Mouse (Mus musculus): ENCODE measurements around the gene Gcsh. TPM values are rescaled to one million over a fixed set of nuclear protein-coding genes. Genes with fewer than 3 reads are reported as not detected.

Gene Gcsh
- total and polyA plus RNA-seq, 3 experiments = 31.5 to 91.7 (median 66.4) TPM

GRCm38 (mm10) chr8:116947589-116947988, 45.7 kb downstream of the Gcsh start:
- Histone ChIP-seq H3K27me3 (replicated peaks) (no peaks in the 10 kb centered on the region), H3K4me3 (replicated peaks in 1 of 3; ENCODE audit: low read depth in 2 of 3, low read length in 2 of 3, poor library complexity in 1 of 3) (peak overlapping the region in 2 of 3 experiments; percentile 30 to 45), H3K36me3 (replicated peaks in 1 of 2; ENCODE audit: control insufficient read depth in 1 of 2, insufficient read depth in 1 of 2, low read length in 1 of 2) (peaks cover 5 to 20% of the 10 kb centered on the region in 2 experiments), H3K4me2 (ENCODE audit: insufficient read depth, low read depth, poor library complexity, severe bottlenecking) (peak overlapping the region; percentile 98), H3K27ac (ENCODE audit: insufficient read depth, low read depth) (peak overlapping the region; percentile 78), H3K9ac (ENCODE audit: insufficient read depth, low read depth) (peak overlapping the region; percentile 10), H3K4me1 (ENCODE audit: control insufficient read depth in 1 of 2, insufficient read depth in 2 of 2) (peaks cover 11 to 66% of the 10 kb centered on the region in 2 experiments), H3K9me3 (replicated peaks; ENCODE audit: low read length) (no peaks in the 10 kb centered on the region), H3K79me2 (replicated peaks; ENCODE audit: control insufficient read depth, extremely low read depth, insufficient read depth, poor library complexity, severe bottlenecking) (peaks cover 51% of the 10 kb centered on the region)
- dilution Hi-C loops (cut with MboI; ENCODE audit: extremely low pct_ligation_motif_present, extremely low pct_unique_long_range_greater_than_20kb, low sequenced_read_pairs) = no loop called here
- in situ Hi-C loops (cut with MboI; ENCODE audit: low pct_ligation_motif_present, low pct_unique_long_range_greater_than_20kb, low sequenced_read_pairs) = no loop called here
- no peak for TF ChIP-seq HCFC1 (IDR thresholded peaks at IDR 0.05; ENCODE audit: low read depth, low read length)
- no peak for TF ChIP-seq SIN3A (IDR thresholded peaks at IDR 0.05; ENCODE audit: low read length)
- TF ChIP-seq MAFK (IDR thresholded peaks at IDR 0.05; ENCODE audit: insufficient replicate concordance, low read length) = no peak
- no peak for TF ChIP-seq TBP (conservative IDR thresholded peaks at IDR 0.05; ENCODE audit: low read depth, low read length)
- no peak for TF ChIP-seq BHLHE40 (IDR thresholded peaks at IDR 0.05; ENCODE audit: low read depth, low read length)
- no peak for TF ChIP-seq ZMIZ1 (IDR thresholded peaks at IDR 0.05; ENCODE audit: low read depth, low read length)
- TF ChIP-seq JUND (conservative IDR thresholded peaks at IDR 0.05; ENCODE audit: low read depth, low read length) = no peak
- no peak for TF ChIP-seq USF1 (IDR thresholded peaks at IDR 0.05; ENCODE audit: low read depth, low read length)
- no peak for TF ChIP-seq ZC3H11A (IDR thresholded peaks at IDR 0.05; ENCODE audit: low read depth, low read length)
- TF ChIP-seq MAZ (IDR thresholded peaks at IDR 0.05; ENCODE audit: low read depth, low read length) = no peak
- TF ChIP-seq KAT2A (IDR thresholded peaks at IDR 0.05; ENCODE audit: insufficient replicate concordance, low read length) = no peak
- no peak for TF ChIP-seq NRF1 (IDR thresholded peaks at IDR 0.05; ENCODE audit: low read depth, low read length)
- TF ChIP-seq POLR2AphosphoS2 (IDR thresholded peaks at IDR 0.05; ENCODE audit: low read depth, low read length) = no peak
- peak; percentile 48 for DNase-seq (ENCODE audit: extremely low read depth)

GRCm38 (mm10) chr8:116946851-116947250, 46.5 kb downstream of the Gcsh start:
- DNase-seq (ENCODE audit: extremely low read depth) = peak; percentile 39
- Histone ChIP-seq H3K36me3 (replicated peaks in 1 of 2; ENCODE audit: control insufficient read depth in 1 of 2, insufficient read depth in 1 of 2, low read length in 1 of 2) (peaks cover 0 to 21% of the 10 kb centered on the region in 2 experiments), H3K27me3 (replicated peaks) (no peaks in the 10 kb centered on the region), H3K27ac (ENCODE audit: insufficient read depth, low read depth) (peak overlapping the region; percentile 92), H3K79me2 (replicated peaks; ENCODE audit: control insufficient read depth, extremely low read depth, insufficient read depth, poor library complexity, severe bottlenecking) (peaks cover 51% of the 10 kb centered on the region), H3K4me1 (ENCODE audit: control insufficient read depth in 1 of 2, insufficient read depth in 2 of 2) (peaks cover 11 to 58% of the 10 kb centered on the region in 2 experiments), H3K9me3 (replicated peaks; ENCODE audit: low read length) (no peaks in the 10 kb centered on the region), H3K4me2 (ENCODE audit: insufficient read depth, low read depth, poor library complexity, severe bottlenecking) (peak overlapping the region; percentile 98), H3K9ac (ENCODE audit: insufficient read depth, low read depth) (peak overlapping the region; percentile 79), H3K4me3 (replicated peaks in 1 of 3; ENCODE audit: low read depth in 2 of 3, low read length in 2 of 3, poor library complexity in 1 of 3) (peak overlapping the region; percentile 20 to 49 (median 48))
- in situ Hi-C loops (cut with MboI; ENCODE audit: low pct_ligation_motif_present, low pct_unique_long_range_greater_than_20kb, low sequenced_read_pairs) = no loop called here
- dilution Hi-C loops (cut with MboI; ENCODE audit: extremely low pct_ligation_motif_present, extremely low pct_unique_long_range_greater_than_20kb, low sequenced_read_pairs) = no loop called here
- TF ChIP-seq ZKSCAN1 (IDR thresholded peaks at IDR 0.05; ENCODE audit: borderline replicate concordance, low read depth, low read length) = no peak
- TF ChIP-seq PAX5 (IDR thresholded peaks at IDR 0.05; ENCODE audit: low read length) = no peak
- no peak for TF ChIP-seq NRF1 (IDR thresholded peaks at IDR 0.05; ENCODE audit: low read depth, low read length)
- TF ChIP-seq JUN (IDR thresholded peaks at IDR 0.05; ENCODE audit: insufficient read depth, low read depth, low read length) = no peak
- TF ChIP-seq RAD21 (IDR thresholded peaks at IDR 0.05; ENCODE audit: low read depth, low read length) = no peak
- TF ChIP-seq CHD1 (IDR thresholded peaks at IDR 0.05; ENCODE audit: low read depth, low read length) = no peak; the same call in 1 of the 2 replicates
- TF ChIP-seq ETS1 (conservative IDR thresholded peaks at IDR 0.05; ENCODE audit: low read depth, low read length) = no peak
- TF ChIP-seq MAZ (IDR thresholded peaks at IDR 0.05; ENCODE audit: low read depth, low read length) = no peak
- TF ChIP-seq SIN3A (IDR thresholded peaks at IDR 0.05; ENCODE audit: low read length) = no peak
- TF ChIP-seq CHD2 (IDR thresholded peaks at IDR 0.05; ENCODE audit: low read length) = no peak
- TF ChIP-seq POLR2A (IDR thresholded peaks at IDR 0.05; ENCODE audit: low read depth, low read length) = 0 out of 2 replicates have a peak, but pooled peaks have one; percentile 1
- no peak for TF ChIP-seq NELFE (IDR thresholded peaks at IDR 0.05; ENCODE audit: low read depth, low read length)
- no peak for TF ChIP-seq USF2 (conservative IDR thresholded peaks at IDR 0.05; ENCODE audit: low read depth, low read length)
- TF ChIP-seq ZNF384 (IDR thresholded peaks at IDR 0.05; ENCODE audit: low read depth, low read length) = peak; percentile 35; the same call in 1 of the 2 replicates
- no peak for TF ChIP-seq ELF1 (IDR thresholded peaks at IDR 0.05; ENCODE audit: low read depth, low read length)
- TF ChIP-seq MYC (IDR thresholded peaks at IDR 0.05; ENCODE audit: low read depth, low read length) = no peak
- no peak for TF ChIP-seq EP300 (IDR thresholded peaks at IDR 0.05; ENCODE audit: low read length)
- TF ChIP-seq MAX (IDR thresholded peaks at IDR 0.05; ENCODE audit: low read length) = peak; percentile 46; the same call in 1 of the 2 replicates
- no peak for TF ChIP-seq MEF2A (IDR thresholded peaks at IDR 0.05; ENCODE audit: borderline replicate concordance, low read depth, low read length)
- TF ChIP-seq E2F4 (IDR thresholded peaks at IDR 0.05; ENCODE audit: insufficient replicate concordance, low read depth, low read length) = no peak
- TF ChIP-seq ZMIZ1 (IDR thresholded peaks at IDR 0.05; ENCODE audit: low read depth, low read length) = no peak
- TF ChIP-seq POLR2AphosphoS2 (IDR thresholded peaks at IDR 0.05; ENCODE audit: low read depth, low read length) = no peak
- TF ChIP-seq RCOR1 (conservative IDR thresholded peaks at IDR 0.05; ENCODE audit: low read depth, low read length) = no peak
- no peak for TF ChIP-seq TCF12 (IDR thresholded peaks at IDR 0.05; ENCODE audit: low read depth, low read length)
- no peak for TF ChIP-seq IRF4 (IDR thresholded peaks at IDR 0.05; ENCODE audit: low read depth, low read length)
